Mouse (Mus musculus) embryo, embryonic 11.5 days (tissue): ENCODE measurements around the gene Rsph4a.
"Not testable (repeated sequence)": the region's sequence is repeated elsewhere in the genome, so short reads cannot be mapped to it uniquely, and the experiment has no call there.

ENCODE experiments used
- DNase-seq: peaks from one replicate; pipeline ENCODE4 v3.0.0-alpha.2; 2012; ENCODE audit warnings: low read depth, low spot score

Rsph4a gene

GRCm38 (mm10) chr10:33904530-33905481, at the start of gene Rsph4a:
TSS of gene Rsph4a (plus strand) at chr10:33905111.
- peak; percentile 34 for DNase-seq

DNA sequence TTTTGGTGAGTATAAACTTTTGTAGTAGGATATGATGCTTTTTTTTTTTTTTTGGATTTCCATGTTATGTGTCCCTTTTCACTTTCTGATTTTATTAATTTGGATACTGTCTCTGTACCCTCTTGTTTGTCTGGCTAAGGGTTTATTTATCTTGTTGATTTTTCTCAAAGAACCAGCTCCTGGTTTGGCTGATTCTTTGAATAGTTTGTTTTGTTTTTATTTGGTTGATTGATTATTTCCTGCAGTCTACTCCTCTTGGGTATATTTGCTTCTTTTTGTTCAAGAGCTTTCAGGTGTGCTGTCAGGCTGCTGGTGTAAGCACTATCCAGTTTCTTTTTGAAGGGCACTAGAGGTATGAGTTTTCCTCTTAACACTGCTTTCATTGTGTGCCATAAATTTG, 47.5 kb upstream of the Rsph4a start, which contains the start of gene Sult3a1:
Sult3a1 (plus strand) TSS at position 301 of the 400 bp plus-strand sequence.
- no peak for DNase-seq

DNA sequence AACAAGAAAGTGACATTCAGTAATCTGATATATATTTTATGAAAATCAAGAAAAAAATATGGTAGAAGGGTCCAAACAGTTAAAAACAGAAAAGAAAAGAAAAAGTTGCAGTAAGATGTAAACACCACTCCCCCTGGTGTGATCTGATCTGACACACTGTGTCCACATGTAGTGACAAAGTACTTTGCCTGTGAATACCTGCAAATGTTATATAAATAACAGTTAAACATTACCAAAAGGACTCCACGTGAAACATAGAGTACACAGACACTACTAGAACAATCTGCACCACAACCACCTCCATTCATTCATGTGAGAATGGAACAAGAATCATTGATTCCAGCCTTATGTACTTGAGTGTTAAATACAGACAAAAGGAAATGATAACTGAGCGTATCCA, 38.9 kb upstream of the Rsph4a start:
- no peak for DNase-seq

DNA sequence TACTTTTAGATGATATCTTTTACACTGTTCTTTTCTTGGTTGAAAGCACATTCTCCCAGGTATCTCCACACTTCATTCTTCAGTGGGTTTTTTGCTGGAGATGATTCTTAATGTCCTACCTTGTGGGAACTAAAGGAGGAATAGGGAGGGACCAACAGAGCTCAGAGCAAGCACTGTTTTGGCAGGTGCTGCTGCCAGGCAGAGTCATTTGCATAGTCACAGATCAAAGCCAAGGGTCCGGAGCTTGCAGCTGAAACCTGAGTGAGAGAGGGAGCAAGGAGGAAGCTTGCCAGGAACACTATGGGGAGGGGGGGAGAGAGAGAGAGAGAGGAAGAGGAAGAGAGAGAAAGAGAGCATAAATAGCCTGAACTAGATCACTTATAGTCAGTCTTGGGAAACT, 34.5 kb upstream of the Rsph4a start:
- no peak for DNase-seq

GRCm38 (mm10) chr10:33872672-33873398, 32.1 kb upstream of the Rsph4a start:
- no peak for DNase-seq

- not testable (repeated sequence) for DNase-seq
Measured at GRCm38 (mm10) chr10:33882411-33882810, 22.5 kb upstream of the Rsph4a start.

DNA sequence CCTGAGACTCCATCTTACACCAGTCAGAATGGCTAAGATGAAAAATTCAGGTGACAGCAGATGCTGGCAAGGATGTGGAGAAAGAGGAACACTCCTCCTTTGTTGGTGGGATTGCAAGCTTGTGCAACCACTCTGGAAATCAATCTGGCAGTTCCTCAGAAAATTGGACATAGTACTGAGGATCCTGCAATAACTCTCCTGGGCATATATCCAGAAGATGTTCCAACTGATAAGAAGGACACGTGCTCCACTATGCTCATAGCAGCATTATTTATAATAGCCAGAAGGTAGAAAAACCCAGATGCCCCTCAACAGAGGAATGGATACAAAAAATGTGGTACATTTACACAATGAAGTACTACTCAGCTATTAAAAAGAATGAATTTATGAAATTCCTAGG, 3.4 kb upstream of the Rsph4a start:
- DNase-seq = not testable (repeated sequence)

GRCm38 (mm10) chr10:33905489-33905888, 578 bp downstream of the Rsph4a start:
- DNase-seq = no peak

- DNase-seq = no peak
Measured at GRCm38 (mm10) chr10:33940702-33941101, 35.8 kb downstream of the Rsph4a start.

DNA sequence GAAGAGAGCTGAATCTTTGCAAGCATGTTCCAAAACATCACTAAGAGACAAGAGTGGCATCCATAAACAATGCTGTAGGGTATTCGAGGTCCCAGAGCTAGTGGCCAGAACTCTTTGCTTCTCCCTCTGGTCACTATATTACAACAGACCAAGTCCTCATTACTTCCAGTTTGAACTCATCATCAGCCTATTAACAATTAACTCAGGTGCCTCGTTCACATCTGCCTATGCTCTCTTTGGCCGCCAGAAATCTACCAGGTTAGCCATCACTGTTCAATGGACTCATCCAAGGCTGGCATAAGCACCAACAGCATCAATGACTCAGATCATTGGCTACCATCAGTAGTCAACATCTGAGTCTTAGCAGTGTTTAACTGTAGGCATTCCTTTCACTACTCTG, 40.5 kb downstream of the Rsph4a start:
- no peak for DNase-seq

- DNase-seq = no peak
Measured at GRCm38 (mm10) chr10:33946336-33946735, 41.4 kb downstream of the Rsph4a start.

DNA sequence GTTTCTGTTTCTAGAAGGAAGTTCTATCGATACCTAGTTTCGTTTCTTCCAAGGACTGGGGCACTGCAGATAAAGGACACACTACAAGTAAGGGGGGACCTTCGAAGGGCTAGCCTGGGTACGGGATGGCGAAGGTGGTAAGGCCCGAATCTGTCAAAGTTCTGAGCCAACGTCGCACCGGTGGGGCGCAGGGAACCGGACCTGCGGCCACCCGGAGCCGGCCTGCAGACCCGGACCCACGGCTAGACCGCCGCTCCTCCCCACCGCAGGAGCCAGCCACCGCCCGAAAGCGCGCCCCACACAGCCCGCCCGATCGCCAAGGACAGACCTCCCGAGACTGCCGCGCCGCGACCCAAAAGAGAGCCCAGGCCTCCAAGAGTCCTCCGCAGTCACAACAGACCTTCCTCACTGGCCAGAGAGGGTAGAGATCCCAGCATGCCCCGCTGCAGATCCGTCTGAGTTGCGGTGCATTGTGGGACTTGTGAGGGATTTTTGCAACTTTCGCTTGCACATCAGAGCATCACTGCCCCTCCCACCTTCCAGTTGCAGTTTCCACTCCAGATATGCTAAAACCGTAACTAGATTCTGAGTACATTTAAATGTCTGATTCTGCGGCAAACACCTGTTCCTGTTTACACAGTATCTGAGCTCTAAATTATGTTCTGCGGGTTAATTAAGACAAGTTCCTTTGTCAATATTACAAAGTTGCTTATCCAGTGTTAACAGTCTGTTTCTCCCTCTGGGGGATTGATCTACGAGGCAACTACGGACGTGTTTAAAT, 46.1 kb downstream of the Rsph4a start, which contains the start of gene Zup1:
Zup1 (minus strand) TSS at position 467 of the 781 bp plus-strand sequence.
- DNase-seq = peak; percentile 71

- no peak for DNase-seq
Measured at GRCm38 (mm10) chr10:33952509-33952908, 47.6 kb downstream of the Rsph4a start.
